Mouse (Mus musculus) cerebellum, postnatal 4 days (tissue): ENCODE results near the gene Iqgap2.

Experiments
- DNase-seq, 2 experiments: peaks; one replicate each; pipeline ENCODE4 v3.0.0; 2022; ENCODE audit warnings: low spot score in 2 of 2, mixed read lengths in 1 of 2

Gene Iqgap2

DNA sequence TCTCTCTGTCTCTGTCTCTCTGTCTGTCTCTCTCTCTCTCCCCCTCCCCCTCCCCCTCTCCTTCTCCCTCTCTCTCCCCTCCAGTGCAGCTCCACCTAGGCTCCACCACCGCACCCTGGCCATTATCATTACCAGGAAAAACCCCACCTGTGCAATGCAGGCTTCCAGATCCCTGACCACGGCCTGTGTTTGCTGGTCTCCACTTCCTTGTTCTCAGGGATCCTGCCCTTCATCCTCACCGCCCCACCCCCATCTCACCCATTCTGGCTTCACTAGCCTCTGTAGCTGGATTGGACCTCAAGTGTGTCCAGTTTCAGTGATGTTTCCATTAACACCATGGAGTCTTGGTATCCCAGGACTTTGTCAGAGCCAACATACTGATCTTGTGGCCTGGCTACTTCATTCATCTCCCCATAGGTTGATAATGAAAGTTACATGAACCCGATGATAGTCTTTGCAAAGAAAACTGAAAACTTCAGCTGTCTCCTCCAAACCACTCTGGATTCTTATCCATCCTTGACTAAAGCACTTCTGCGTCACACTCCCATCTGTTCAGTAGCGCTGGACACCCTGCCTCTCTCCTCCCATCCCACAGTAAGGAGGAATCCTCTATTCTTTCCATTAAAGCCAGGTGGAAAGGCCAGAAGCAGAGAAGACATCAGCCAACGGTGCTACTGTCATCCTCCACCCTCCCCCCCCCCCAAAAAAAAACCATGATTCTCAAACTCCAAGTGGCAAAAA lies 62.1 kb downstream of the Iqgap2 start:
- no peak for DNase-seq

DNA sequence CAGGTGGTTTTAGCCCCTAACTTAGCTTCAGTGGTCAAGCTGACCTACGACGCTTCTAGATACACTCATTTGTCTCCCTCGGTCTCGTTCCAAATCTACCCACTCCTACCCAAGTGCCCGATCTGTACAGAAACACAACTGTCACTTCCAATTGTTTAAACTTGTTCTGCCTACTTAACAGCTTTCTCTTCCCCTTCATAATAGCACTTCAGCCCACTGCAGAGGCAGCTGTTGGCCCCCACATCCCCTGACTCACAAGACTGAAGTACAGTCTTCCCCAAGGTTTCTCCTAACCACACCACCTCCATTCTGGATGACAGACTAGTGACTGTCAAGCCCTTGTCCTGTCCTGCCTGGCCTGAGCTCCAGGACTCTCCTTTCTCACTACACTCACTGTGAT lies 63.1 kb downstream of the Iqgap2 start:
- DNase-seq, result no peak

DNA sequence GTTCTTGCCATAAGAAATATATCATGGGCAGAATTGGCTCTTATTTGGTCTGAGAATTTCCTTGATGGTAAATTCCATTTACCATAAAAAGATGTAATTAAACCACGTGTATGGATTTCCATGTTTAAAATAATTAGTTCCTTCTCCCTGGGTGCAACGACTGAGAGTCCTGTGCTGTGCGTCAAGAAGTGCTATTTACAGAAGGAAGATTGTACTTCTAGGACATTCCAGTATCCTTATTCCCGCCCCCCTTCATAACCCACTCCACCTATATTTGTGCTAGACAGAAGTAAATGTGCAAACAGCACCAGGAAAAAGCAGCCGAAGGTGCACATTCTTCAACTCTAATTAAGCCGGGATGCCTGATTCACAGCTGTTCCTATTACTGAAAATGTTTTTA lies 65.5 kb downstream of the Iqgap2 start:
- no peak for DNase-seq

DNA sequence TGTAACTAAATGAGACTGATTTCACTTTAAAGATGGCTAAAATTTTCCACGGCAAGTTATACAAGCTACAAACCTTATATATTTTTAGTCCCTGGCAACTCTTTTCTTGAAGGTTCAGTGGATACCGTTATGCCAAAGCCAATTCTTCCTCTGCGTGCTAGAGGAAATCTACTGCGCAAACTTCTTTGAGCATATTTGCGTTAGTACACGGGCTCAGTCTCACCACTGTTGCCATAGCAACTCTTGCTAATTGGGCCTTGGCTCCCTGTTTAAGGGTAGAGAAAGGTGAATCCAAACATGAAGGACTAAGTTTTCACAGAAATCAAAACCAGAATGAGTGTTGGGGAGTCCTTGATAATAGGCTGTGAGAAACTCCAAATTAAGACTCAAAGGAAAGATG lies 68.8 kb downstream of the Iqgap2 start:
- DNase-seq, result no peak

DNA sequence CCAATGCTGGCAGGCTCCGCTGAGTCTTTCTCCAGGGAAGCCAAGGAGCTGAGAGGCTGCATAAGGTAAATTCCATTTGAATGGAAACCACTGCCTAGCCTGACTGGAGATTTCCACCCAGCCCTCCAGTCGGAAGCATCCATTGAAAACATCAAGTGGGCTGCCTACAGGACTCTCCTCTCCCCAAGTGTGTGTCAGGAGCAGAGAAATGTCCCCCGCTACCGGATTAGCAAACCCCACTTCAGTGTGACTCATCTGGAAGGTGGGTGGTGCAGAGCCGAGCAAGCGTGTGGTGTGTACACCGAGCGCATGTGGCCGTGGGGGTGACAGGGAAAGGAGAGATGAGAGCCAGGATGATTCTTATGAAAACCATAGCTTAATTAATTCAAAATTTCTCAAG lies 71.7 kb downstream of the Iqgap2 start:
- DNase-seq, result no peak

DNA sequence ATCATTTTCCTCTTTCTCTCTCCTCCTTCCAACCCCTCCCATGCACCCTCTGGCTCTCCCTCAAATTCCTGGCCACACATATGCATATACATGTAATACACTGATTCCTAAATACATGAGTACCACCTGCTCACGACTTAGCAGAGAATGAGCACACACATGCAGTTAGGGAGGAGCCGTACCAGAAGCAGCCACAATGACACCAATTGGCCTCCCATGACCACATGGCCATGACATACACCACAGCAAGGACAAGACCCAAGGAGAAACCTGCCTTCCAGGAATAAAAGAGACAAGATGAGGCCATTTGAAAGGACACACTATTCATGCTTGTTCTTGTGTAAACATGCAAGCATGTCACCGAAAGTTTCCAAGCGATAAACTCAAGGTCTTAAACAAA lies 72.8 kb downstream of the Iqgap2 start:
- DNase-seq, result no peak

DNA sequence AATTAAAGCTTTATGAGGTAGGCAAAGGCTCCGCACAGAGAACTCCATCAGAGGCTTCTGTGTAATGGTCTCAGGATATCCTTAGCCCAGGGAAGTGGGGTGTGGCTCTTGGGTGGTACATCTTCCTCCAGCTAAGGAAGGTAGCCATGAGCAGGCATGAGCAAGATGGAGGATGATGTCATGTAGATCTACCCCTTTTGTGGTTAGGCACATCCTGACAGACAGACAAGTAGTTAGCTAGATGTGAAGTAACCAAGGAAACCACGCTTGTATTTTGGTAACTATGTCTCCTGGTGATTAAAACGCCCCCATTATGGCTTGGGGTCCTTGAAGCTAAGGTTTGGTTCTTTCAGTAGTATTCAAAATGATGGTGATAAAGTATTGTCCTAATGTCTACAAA lies 78.1 kb downstream of the Iqgap2 start:
- DNase-seq, result no peak

DNA sequence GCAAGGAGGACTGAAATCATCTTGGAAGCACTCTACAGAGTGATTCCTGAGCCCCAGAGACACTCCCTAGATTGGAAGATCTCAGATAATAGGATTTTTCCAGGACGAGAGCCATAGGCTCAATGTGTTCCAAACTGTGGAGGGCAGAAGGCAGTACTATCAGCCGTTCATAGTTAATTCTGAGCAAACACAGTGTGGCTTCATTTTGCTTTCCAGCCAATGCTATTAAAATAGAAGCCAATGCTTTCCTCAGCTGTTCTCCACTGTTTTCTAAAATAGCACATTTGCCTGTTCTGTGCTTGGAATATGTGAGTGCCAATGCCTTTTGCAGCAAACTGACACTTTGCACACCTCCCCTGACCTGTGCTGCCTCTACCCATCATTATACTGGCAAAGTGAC lies 80.9 kb downstream of the Iqgap2 start:
- DNase-seq, result no peak

DNA sequence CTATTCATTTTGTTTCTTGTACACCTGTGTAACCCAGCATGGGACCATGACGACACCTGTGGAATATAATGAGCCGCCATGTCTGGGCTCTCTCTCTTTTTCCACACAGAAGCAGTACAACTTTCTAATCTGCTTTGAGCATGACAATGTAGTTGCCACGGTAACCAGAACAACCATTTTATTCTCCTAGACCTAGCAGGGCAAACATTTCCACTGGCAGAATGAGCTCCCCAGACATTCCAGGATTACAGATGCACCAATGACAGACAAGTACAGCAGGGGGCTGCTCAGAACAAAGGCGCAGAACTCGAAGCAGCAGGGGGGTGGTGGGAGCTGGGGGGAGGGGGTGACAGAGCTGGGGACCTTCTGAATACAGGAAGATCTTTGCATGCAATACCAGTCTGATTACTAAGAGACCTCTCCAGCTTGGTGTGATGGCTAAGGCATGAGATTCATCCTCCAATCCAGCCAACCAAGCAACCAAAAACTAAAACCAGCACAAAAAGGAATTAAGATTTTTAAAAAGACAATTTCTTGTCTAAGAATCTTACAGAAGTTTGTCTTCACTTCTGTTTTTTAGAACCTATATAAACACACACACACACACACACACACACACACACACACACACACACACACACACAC lies 84.5 kb downstream of the Iqgap2 start:
- no peak for DNase-seq

DNA sequence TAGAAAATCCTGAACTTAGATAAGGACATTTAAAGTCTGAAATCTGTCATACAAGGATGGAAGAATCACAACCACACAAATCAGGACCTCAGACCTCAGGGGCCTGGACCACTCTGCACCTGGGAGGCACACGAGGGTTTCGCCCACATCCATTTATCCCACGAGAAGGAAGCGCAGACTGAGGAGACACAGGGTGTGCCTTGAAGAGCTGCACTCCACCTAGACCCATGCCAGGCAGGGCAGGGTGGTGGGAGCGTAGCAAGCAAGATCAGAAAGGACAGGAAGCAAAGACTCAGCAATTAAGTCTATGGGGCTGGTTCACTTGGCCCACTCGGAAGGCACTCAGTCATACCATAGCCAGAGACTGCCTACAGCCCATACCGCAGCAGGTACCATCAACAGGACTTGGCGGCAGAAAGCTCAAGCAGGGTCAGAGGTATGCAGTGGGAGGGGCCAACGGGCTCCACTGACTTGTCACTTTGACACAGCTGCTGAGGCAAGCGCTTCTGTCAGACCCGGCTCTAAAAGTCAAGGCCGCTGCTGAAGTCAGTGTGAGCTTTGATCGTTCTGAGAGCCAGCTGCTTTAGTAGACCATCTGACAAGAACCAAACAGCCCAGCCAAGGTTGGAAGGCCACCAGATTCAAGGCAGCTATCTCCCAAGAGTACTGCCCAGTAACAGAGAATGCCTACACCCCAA lies 86.1 kb downstream of the Iqgap2 start:
- DNase-seq, result no peak

DNA sequence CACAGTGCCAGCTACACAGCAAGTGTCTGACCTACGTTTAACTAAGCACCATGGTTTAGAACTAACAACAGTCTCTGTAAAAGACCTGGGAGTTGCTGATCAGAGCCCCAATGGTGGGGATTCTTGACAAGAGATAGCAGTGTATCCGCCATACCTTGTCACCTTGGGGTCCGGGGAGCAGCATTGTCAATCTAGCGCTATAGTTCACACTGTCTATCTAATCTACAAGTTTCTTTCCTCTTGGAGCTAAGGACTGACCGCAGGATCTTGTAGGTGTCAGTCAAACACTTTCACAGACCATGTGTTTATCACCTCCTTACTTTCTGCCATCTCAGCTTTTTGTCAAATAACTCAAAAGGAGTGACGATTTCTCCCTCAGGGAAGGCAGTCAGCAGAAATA lies 87.6 kb downstream of the Iqgap2 start:
- no peak for DNase-seq

DNA sequence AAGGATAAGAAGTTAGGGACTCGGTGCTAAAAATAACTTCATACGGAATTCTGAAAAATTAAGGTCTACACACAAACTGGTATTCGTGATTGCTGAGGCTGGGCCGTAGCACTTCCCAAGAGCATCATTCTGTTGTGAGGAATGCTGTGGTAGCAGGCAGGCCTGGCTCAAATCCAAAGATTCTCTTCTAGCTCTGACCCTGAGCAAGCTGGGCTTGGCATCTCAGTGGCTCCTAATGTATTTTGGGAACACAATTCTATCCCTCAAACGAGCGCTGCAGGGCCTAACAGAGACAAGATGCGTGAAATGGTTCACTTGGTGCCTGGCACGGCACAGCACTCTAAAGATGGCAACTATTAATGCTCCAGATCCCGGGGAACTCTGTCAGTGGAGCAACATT lies 90.8 kb downstream of the Iqgap2 start:
- no peak for DNase-seq

DNA sequence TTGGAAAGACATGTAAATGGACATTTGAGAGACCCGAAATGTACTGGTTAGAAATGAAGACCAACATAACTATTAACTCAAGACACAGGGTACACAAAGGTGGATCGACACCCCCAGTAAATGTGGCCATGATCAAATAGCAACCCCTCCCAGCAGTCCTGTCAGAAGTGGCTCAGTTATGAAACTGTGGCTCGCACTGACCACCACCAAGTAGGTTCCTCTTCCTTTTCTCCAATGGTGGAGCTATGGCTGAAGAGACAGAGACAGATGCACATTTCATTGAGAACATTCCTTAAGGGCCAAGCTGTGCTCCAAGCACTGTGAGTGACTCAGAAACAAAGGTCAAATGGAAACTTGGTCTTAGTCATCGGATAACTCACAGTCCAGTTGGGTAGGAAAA lies 92.4 kb downstream of the Iqgap2 start:
- DNase-seq, result no peak

DNA sequence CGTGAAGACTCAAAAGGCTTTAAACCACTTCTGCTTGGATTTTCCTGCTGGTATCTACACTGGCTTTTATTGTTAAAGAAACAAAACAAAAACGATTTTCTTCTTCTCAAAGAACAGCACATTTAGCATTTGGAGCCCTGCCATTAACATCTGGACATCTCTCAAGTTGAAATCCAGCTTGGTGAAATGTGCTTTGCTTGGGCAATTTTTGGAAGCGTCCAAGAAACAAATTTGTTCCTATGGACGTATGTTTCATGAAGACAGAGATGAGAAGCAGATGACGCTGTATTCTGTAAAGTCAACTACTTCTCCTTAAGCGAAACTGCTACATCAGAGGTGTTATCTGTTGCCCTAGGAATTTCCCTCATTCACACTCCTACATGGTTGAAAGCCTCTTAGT lies 93.0 kb downstream of the Iqgap2 start:
- DNase-seq, result no peak

DNA sequence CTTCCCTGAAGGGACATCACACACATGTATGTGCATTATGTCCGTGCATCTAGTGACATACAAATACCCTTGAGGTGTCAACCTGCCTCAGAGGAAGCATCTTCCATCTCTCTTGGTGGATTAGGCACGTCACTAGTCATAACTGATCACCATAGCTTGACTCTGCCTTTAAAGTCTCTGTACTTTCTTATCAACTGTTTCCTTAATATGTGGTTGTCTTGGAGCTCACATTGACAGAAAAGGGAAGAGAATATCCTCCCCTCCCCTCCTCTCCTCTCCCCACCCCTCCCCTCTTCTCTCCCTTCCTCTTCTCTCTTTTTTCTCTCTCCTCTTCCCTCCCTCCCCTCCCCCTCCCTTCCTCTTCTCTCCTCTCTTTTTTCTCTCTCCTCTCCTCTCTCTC lies 94.2 kb downstream of the Iqgap2 start:
- DNase-seq, result no peak

DNA sequence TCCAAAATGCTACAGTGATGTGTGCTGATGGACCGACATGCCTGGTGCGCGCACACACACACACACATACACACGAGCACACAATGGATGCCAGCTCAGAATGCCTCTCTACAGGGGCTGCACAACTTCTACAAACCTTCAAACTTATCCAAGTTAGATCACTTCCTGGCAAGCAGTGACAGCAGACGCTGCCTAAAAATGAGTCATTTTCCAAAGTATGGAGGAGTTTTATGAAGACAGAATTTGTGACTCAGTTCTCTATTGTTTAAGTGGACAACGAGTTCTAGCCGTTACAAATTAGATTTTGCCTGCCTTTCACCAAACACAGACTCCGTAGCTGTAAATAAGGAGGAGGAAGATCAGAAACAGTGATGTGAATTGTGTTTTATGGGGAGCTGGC lies 97.4 kb downstream of the Iqgap2 start:
- DNase-seq, result no peak

DNA sequence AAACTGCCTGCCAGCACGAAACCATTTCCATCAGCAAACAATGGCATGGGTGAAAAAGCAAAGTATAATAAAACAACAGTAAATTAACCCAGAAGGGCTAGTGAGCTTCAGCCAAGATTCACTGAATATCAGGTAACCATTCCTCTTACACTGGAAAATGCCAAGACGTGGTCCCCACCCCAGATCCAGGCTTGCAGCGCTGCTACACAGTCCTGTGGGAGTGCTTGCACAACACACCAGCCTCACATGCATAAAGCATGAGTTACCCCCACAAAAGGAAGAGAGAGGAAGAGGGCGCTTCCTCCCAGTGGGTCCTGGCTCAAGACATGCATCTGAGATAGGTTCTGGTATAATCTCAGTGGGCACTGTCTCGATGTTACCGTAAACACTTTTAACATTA lies 100.8 kb downstream of the Iqgap2 start:
- no peak for DNase-seq

DNA sequence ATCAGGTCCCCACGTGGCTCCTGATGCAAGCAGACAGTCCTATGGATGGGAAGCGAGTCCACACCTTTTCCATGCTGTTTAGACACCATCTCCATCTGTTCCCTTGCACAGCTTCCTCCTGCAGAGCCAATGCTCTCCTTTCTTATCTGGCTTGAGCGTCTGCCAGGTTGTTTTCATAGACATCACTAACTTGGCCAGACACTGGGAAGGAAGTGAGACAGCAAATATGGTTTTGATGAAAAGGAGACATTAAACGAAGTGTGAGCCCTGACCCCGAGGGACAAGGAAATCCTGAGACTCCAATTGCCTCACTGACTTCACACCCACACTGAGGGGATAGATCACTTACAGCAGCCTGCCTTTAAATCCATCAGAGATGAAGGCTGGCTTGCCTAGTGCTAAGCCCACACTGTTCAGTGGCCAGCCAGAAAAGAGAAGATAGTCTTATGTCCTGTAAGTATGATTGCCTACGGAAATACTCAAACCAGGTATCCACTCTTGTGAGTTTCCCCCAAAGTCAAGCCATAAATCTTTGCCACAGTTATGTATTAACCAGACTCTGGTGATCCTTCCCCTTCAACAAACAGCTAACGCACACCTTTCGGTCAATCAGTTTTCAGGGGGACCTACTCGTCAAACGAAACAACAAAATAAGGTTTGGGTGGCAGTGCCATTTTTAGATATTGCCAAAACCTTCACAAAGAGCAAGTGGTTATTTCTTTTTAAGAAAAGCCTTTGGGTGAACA lies 102.9 kb downstream of the Iqgap2 start:
- DNase-seq, result no peak

DNA sequence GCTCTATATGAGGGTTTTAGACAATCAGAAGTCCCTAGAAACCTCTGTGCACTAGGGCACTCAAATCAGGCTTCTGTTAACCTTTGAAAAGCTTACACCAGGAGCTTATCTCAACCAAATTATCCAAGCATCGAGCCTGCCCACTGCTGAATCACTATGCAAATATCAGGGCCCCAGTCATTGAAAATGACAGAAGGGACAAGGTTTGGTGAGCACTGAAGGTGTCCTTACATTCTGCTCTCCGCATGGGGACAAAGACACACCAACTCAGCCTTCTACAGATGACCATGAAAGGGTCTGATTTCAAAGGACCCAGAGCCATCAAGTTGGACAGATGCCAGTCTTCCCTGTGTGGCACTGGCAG lies 108.8 kb downstream of the Iqgap2 start:
- DNase-seq, result no peak

DNA sequence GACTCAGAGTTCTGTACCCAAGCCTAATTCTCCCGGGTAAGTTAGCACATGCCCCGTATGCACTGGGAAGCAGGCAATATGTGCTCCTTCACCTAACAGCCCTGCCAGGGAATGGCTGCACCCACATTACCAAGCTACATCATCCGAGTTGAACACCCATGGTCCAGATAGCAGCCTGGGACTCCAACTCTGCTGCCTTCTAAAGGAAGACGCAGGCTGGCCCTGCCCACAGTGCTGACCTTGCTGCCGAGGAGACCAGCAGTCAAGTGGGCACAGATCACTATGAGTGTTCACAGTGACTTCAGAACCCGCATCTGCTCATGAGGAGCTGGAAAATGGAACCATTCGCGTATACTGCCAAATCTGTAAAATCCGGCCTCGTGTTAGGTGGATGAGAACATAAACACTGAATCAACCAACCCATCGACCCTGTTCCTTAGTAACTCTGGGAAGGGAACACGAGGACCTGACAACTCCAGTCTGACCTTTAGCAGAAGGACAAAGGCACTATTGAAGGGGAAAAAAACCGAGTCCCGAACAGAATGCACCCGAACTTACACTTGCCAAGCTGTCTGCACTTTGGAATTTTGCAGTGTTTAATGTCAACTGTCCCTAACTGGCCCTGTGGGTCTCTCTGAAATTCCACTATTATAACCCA lies 109.3 kb downstream of the Iqgap2 start:
- DNase-seq, result no peak

DNA sequence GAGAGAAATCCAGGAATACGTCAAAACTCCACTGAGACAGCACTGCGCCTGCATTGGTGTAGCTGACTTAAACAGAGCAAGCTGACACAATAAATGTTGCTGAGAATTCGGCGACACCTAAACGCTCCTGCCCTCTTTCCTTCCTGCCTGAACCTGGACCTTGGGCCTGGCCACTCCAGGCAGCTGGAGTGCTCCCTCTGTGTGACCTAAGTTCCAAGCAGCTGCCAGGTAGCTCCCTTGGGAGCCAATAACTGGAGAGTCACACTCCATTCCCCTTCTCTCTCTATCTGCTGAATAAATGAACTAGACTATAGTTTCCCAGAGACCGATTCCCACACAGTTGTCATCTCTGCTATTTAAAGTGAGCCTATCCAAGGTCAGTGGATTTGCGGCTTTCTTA lies 111.7 kb downstream of the Iqgap2 start:
- DNase-seq, result no peak

DNA sequence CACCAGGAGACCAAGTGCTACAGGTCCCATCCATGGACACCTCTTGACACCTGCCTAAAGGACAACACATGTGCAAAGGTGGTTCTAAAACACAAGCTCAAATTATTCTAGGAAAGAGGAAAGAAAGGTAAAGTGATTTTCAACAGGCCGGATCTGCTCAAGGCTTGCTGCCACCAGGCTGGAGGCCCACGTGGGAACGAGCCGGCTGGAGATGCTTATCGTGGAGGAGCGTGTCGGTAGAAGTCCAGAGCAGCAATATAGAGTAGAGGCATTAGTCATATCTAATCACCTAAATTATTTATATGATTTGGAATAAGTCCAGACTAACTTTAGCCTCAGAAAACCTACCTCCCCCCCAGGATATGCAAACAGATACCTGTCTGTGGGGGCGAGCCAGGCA lies 112.5 kb downstream of the Iqgap2 start:
- no peak for DNase-seq
